Mouse (Mus musculus) ovary, postnatal 10 days (tissue): ENCODE results near the gene Cplx3.

Source experiments
- DNase-seq: peaks from one replicate; pipeline ENCODE4 v3.0.0; 2022; ENCODE audit warnings: low spot score

Cplx3 gene

DNA sequence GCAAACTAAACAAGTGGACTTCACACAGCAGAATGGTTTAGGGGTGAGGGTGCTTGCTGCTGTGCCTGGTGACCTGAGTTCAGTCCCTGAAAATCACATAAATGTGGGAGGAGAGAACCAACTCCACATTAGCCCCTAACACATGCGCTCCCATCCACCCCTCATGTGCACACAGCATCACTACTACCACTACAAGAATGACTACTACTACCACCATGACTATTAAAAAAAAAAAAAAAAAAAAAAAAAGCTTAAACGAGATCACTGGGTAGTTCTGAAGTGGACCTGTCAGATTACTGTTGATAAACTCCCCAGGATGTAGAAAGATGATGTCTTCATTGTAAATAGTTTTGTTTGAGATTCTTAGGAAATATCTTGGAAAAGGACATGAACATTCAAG is 46.5 kb downstream of the Cplx3 start:
- no peak for DNase-seq

- no peak for DNase-seq
Measured at GRCm38 (mm10) chr9:57558625-57559024, 47.5 kb downstream of the Cplx3 start.

DNA sequence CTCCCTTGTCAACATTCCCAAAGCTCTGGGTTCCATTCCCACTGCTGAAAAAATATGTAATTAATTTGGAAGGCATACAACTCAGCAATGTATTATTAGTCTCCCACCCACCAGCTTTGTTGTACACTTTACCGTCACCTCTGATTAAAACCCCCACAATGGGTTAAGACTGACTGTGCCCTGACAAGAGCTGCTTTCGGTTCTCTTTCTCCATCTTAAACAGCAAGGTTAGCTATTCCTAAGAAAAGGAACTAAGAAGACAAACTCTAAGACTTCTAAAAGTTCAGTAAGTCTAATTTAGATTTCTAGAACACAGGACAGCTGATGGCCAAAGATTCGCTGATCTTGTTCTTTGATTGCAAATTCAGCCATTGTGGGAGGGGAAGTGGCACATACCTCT is 48.9 kb downstream of the Cplx3 start:
- no peak for DNase-seq

DNA sequence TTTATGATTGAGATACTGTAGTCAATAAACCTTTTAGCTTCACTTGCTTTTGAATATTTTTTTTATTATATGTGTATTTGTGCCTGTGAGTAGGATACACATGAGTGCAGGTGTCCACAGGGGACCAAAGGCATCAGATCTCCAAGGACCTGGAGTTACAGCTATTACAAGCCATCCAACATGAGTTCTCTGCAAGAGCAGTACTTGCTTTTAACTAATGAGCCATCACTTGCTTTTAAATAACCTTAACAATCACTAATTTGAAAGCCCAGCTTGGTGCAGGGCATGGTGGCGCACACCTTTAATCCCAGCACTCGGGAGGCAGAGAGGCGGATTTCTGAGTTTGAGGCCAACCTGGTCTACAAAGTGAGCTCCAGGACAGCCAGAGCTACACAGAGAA is 51.3 kb downstream of the Cplx3 start:
- DNase-seq: no peak

GRCm38 (mm10) chr9:57553119-57553518 is 53.0 kb downstream of the Cplx3 start:
- no peak for DNase-seq

- peak; percentile 40 for DNase-seq
Measured at GRCm38 (mm10) chr9:57552139-57552887, 53.8 kb downstream of the Cplx3 start, which contains the start of gene Mpi. Gene Mpi (minus strand): TSS chr9:57552763.

DNA sequence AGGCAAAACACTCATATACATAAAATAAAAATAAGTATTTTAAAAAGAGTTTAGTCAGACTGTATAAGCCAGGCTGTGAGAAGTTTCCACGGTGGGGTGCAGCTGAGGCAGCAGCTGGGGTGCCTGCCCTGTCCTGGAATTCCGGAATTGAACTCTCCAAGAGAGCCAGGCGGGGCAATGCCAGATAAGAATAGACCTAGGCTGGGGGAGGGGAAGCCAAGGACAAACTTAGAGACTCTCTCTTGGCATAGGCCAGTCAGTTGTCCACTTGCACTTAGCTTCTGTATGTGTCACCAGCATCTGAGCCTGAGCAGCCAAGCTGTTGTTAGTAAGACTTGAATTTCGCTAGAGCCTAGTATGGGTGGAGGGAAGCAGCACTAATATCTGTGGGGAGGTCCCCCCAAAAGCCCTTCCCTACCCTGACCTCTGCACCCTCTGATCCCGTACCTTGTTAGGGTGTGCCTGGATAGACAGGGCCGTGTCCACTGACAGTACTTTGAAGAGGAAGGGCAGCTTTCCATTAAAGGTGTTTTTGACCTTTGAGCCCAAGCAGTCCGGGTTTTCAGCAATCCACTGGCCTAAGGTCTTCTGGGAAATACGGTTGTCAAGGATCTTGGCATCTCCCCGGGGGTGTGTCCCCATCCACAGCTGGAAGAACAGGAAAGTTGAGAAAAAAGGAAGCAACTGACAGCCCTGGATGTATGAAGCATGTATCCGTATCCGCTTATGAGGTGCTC is 55.8 kb downstream of the Cplx3 start:
- DNase-seq: no peak
